ENCODE assay signal across 8 mouse cellular contexts in the genomic region with DNA sequence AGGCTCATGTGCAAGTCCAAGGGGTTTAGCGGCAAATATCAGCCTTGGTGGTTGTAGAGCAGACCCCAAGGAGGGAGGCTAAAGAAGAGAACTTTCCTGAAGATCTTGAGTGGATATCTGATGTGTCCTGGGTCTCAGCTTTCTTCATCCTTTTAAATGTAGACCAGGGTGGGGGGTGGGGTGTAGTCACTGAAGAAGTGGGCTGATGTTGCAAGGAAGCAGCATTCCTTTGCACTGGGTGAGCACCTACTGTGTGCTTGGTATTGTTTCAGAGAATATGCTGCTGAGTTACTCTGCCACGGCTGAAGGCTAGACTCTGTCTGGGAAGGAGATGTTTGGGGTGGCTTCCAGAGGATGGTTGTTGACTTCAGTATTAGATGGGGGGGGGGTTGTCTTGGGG. TPM values are rescaled to one million over a fixed set of nuclear protein-coding genes. Genes with fewer than 3 reads are reported as not detected.
DNase-seq lines count a peak whose midpoint lies in the region; ATAC-seq and TF ChIP-seq lines count a peak whose summit lies in the region.

No protein-coding gene starts in this region.

- H3K4me3 ChIP-seq in liver, adult 2 months (ENCODE audit: insufficient read depth, low read depth, low read length) = peak overlapping the region; percentile 56
- H3K4me3 ChIP-seq in embryonic facial prominence, embryonic 13.5 days = peak overlapping the region; percentile 45
- H3K4me3 ChIP-seq in intestine, embryonic 16.5 days (ENCODE audit: low read length) = peak overlapping the region; percentile 49
- H3K4me3 ChIP-seq in neural tube, embryonic 13.5 days = 0 out of 2 replicates have a peak overlapping the region, but pooled peaks have one; percentile 30

- peak overlapping the region; percentile 53 for H3K9ac ChIP-seq in liver, adult 2 months (ENCODE audit: low read depth, low read length)
- H3K9ac ChIP-seq in embryonic facial prominence, embryonic 13.5 days = peak overlapping the region; percentile 75; the same call in 1 of the 2 replicates
- peak overlapping the region; percentile 73 for H3K9ac ChIP-seq in intestine, embryonic 16.5 days (ENCODE audit: low read depth, low read length)
- no peak overlapping the region for H3K9ac ChIP-seq in neural tube, embryonic 13.5 days

- peaks cover 2% of the 10 kb centered on the region; the same call in 1 of the 2 replicates for H3K36me3 ChIP-seq in liver, adult 2 months (ENCODE audit: control insufficient read depth, insufficient read depth, low read length)
- H3K36me3 ChIP-seq in embryonic facial prominence, embryonic 13.5 days = peaks cover 4% of the 10 kb centered on the region
- no peaks in the 10 kb centered on the region for H3K36me3 ChIP-seq in intestine, embryonic 16.5 days (ENCODE audit: control insufficient read depth, insufficient read depth, low read length)
- H3K36me3 ChIP-seq in neural tube, embryonic 13.5 days = peaks cover 3% of the 10 kb centered on the region; the same call in 1 of the 2 replicates

- peak overlapping the region; percentile 72 for H3K27ac ChIP-seq in liver, adult 2 months (replicated peaks; ENCODE audit: insufficient read depth, low read depth, low read length)
- peak overlapping the region; percentile 33; the same call in 1 of the 2 replicates for H3K27ac ChIP-seq in embryonic facial prominence, embryonic 13.5 days
- peak overlapping the region; percentile 63; the same call in 1 of the 2 replicates for H3K27ac ChIP-seq in intestine, embryonic 16.5 days (ENCODE audit: low read length)
- H3K27ac ChIP-seq in neural tube, embryonic 13.5 days (replicated peaks) = no peak overlapping the region

- 0 out of 2 replicates have a peak, but pooled peaks cover 10% of the 10 kb centered on the region for H3K79me2 ChIP-seq in liver, adult 2 months (ENCODE audit: control insufficient read depth, insufficient read depth, low read length)

- TF ChIP-seq POLR2A in liver, adult 2 months (IDR thresholded peaks at IDR 0.05; ENCODE audit: extremely low read depth, insufficient read depth, low read length) = no peak

- H3K9me3 ChIP-seq in embryonic facial prominence, embryonic 13.5 days = no peaks in the 10 kb centered on the region
- no peaks in the 10 kb centered on the region for H3K9me3 ChIP-seq in intestine, embryonic 16.5 days (ENCODE audit: control insufficient read depth, low read length)
- no peaks in the 10 kb centered on the region for H3K9me3 ChIP-seq in neural tube, embryonic 13.5 days

- DNase-seq in liver, adult 2 months (ENCODE audit: extremely low read depth, low read depth, low spot score) = no peak
- DNase-seq in liver = no peak
- no peak for DNase-seq in cerebellum, adult 9-10 months
- no peak for DNase-seq in right cerebral cortex, postnatal 14 days
- no peak for DNase-seq in left cerebral cortex, adult 8-10 months (ENCODE audit: low spot score in 2 of 2)

- TF ChIP-seq CTCF in liver, adult 2 months (IDR thresholded peaks at IDR 0.05; ENCODE audit: low read depth, low read length) = no peak

- peak overlapping the region; percentile 72 for H3K4me2 ChIP-seq in embryonic facial prominence, embryonic 13.5 days
- H3K4me2 ChIP-seq in intestine, embryonic 16.5 days (ENCODE audit: low read depth, low read length) = peak overlapping the region; percentile 67
- H3K4me2 ChIP-seq in neural tube, embryonic 13.5 days = peak overlapping the region; percentile 62

- no peaks in the 10 kb centered on the region for H3K27me3 ChIP-seq in liver, adult 2 months (ENCODE audit: control insufficient read depth, insufficient read depth, low read length)
- no peaks in the 10 kb centered on the region for H3K27me3 ChIP-seq in embryonic facial prominence, embryonic 13.5 days
- H3K27me3 ChIP-seq in intestine, embryonic 16.5 days (replicated peaks; ENCODE audit: control insufficient read depth, insufficient read depth, low read length) = no peaks in the 10 kb centered on the region
- no peaks in the 10 kb centered on the region for H3K27me3 ChIP-seq in neural tube, embryonic 13.5 days

- H3K4me1 ChIP-seq in liver, adult 2 months (ENCODE audit: control insufficient read depth, insufficient read depth, low read length) = peaks cover 29% of the 10 kb centered on the region
- H3K4me1 ChIP-seq in embryonic facial prominence, embryonic 13.5 days = peaks cover 47% of the 10 kb centered on the region
- peaks cover 50% of the 10 kb centered on the region for H3K4me1 ChIP-seq in intestine, embryonic 16.5 days (ENCODE audit: control insufficient read depth, insufficient read depth, low read length)
- peaks cover 33% of the 10 kb centered on the region for H3K4me1 ChIP-seq in neural tube, embryonic 13.5 days (replicated peaks)

- no peak for ATAC-seq in embryonic facial prominence, embryonic 13.5 days (ENCODE audit: insufficient number of reproducible peaks, insufficient read depth, low FRiP score, low TSS enrichment, low read depth)
- no peak for ATAC-seq in intestine, embryonic 16.5 days
- no peak for ATAC-seq in neural tube, embryonic 13.5 days (ENCODE audit: low read depth)

- 34% methylated on average over 2 of the region's 2 CpGs for WGBS in liver, adult 2 months
- WGBS in embryonic facial prominence, embryonic 13.5 days = 52% methylated on average over 2 of the region's 2 CpGs
- WGBS in intestine, embryonic 16.5 days = 58% methylated on average over 2 of the region's 2 CpGs
- WGBS in neural tube, embryonic 13.5 days = 72% methylated on average over 2 of the region's 2 CpGs

RNA-seq across cellular contexts. Expression of gene Ccnd3, which starts 0.7 kb away (rescaled TPM):
- total RNA-seq in liver, adult 2 months (2014; rRNA removed) = 16.8 and 23.4 TPM in 2 replicates
- 39.1 and 41.8 TPM in 2 replicates for polyA plus RNA-seq in liver, adult 2 months (2012; rRNA removed)
- 359 and 377 TPM in 2 replicates for polyA plus RNA-seq in embryonic facial prominence, embryonic 13.5 days (2015; fragmentation: Nextera tagmentation; extraction: Ambion mirVana)
- 371 and 393 TPM in 2 replicates for polyA plus RNA-seq in intestine, embryonic 16.5 days (2015; fragmentation: Nextera tagmentation; extraction: Ambion mirVana)
- 78.5 and 86.5 TPM in 2 replicates for polyA plus RNA-seq in neural tube, embryonic 13.5 days (2015; fragmentation: Nextera tagmentation; extraction: Ambion mirVana)
- 10 to 100 TPM; 28.2 to 33.4 (median 30.8) TPM for total RNA-seq in left cerebral cortex, adult 8-10 months (2022)

RNA-seq across cellular contexts. Expression of gene Taf8, which starts 3.5 kb away (rescaled TPM):
- 8.2 and 8.7 TPM in 2 replicates for total RNA-seq in liver, adult 2 months (2014; rRNA removed)
- polyA plus RNA-seq in liver, adult 2 months (2012; rRNA removed) = 7.8 and 9.6 TPM in 2 replicates
- polyA plus RNA-seq in embryonic facial prominence, embryonic 13.5 days (2015; fragmentation: Nextera tagmentation; extraction: Ambion mirVana) = 34.1 and 38.1 TPM in 2 replicates
- 19.1 and 20.4 TPM in 2 replicates for polyA plus RNA-seq in intestine, embryonic 16.5 days (2015; fragmentation: Nextera tagmentation; extraction: Ambion mirVana)
- polyA plus RNA-seq in neural tube, embryonic 13.5 days (2015; fragmentation: Nextera tagmentation; extraction: Ambion mirVana) = 23.2 and 26.6 TPM in 2 replicates
- total RNA-seq in left cerebral cortex, adult 8-10 months (2022) = 10 to 100 TPM; 17.6 to 22.3 (median 19.1) TPM
